Mouse (Mus musculus) neutrophil, adult 59 days (primary cell): Measurements from ENCODE around the gene Vmn2r28. TPM values are rescaled to one million over a fixed set of nuclear protein-coding genes. Genes with fewer than 3 reads are reported as not detected.

Experiments used
- total RNA-seq, 2 experiments: library from RNA; stranded (reverse); gene quantifications; 1 replicate in 1 of 2; 2 replicates in 1 of 2; pipeline ENCODE4 v1.2.4; 2023

The Vmn2r28 gene
- not detected for total RNA-seq

GRCm38 (mm10) chr7:5493856-5494255, at the start of gene Vmn2r28:
Vmn2r28 (minus strand) TSS chr7:5493956.

GRCm38 (mm10) chr7:5456674-5457073, 37.1 kb downstream of the Vmn2r28 start, which contains the start of gene Vmn1r59:
Vmn1r59 (minus strand) TSS chr7:5456774.

Other genes starting within 250 kb of the Vmn2r28 start
- not detected for gene Gm5065, start 143.4 kb downstream of the Vmn2r28 start, total RNA-seq
- not detected for gene Nlrp2, start 142.9 kb downstream of the Vmn2r28 start, total RNA-seq
- not detected for gene Vmn1r58, start 80.6 kb downstream of the Vmn2r28 start, total RNA-seq
- gene Vmn1r59, start 37.2 kb downstream of the Vmn2r28 start, total RNA-seq: not detected
- not detected for gene Vmn1r60, start 53.4 kb upstream of the Vmn2r28 start, total RNA-seq
- gene Vmn1r61, start 119.3 kb upstream of the Vmn2r28 start, total RNA-seq: not detected
- gene Vmn1r62, start 179.7 kb upstream of the Vmn2r28 start, total RNA-seq: not detected